Mouse (Mus musculus): ENCODE measurements around the gene Arid1b.

DNA sequence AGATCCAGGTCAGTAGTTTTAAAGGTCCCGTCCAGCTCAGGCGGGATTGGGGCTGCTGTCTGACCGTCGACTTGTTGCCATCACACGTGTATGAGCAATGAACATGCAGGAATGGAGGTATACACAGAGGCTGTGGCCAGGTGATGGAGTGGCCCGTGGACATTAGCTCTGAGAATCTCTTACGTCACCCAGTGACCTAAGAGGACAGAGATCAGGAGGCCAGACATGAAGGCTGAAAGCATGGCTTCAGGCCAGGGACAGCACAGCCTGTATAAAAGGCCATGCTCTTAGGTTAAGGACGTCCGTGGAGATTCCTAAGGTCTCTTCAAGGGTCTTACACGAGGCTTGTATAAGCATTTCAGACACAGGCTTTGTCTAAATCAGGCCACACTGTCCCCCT lies 184.4 kb downstream of the Arid1b start:
- TF ChIP-seq CTCF (IDR thresholded peaks at IDR 0.05; ENCODE audit: low read depth) (no peak), EP300 (IDR thresholded peaks at IDR 0.05; ENCODE audit: low read depth) (no peak)

Measured in liver, postnatal 0 days (tissue).